10 mouse cellular contexts compared by ENCODE assay signal in genomic region chr5:45529696-45530095, GRCm38 (mm10). TPM values are rescaled to one million over a fixed set of nuclear protein-coding genes. Genes with fewer than 3 reads are reported as not detected.
A peak's percentile ranks its signal among the peaks of the same experiment; 100 is the strongest.
DNase-seq lines count a peak whose midpoint lies in the region; ATAC-seq and TF ChIP-seq lines count a peak whose summit lies in the region.
"Had no signal": no experiment of that assay in that cellular context is flagged by ENCODE, and none has a peak within 500 bp of the region (broad histone marks: within the 10 kb centered on the region; RNA-seq: fewer than 3 reads in every experiment).

No protein-coding gene starts in this region.

- TF ChIP-seq CTCF in brain, embryonic 14.5 days (IDR thresholded peaks at IDR 0.05; ENCODE audit: borderline replicate concordance, extremely low read depth, insufficient read depth, insufficient read length): no peak

- no peaks in the 10 kb centered on the region for H3K27me3 ChIP-seq in liver, embryonic 13.5 days
- no peaks in the 10 kb centered on the region for H3K27me3 ChIP-seq in liver, embryonic 11.5 days (replicated peaks; ENCODE audit: control insufficient read depth, insufficient read depth, low read length)
- H3K27me3 ChIP-seq: embryonic facial prominence, embryonic 13.5 days had no signal

- in situ Hi-C loops in ES-E14 (cut with MboI; ENCODE audit: low sequenced_read_pairs in 2 of 2, unreplicated experiment in 2 of 2): no loop called here

- TF ChIP-seq POLR2A in brain, embryonic 14.5 days (IDR thresholded peaks at IDR 0.05; ENCODE audit: borderline replicate concordance, extremely low read depth, insufficient read depth, insufficient read length, poor library complexity, severe bottlenecking): no peak

- DNase-seq in liver, embryonic 13.5 days: peak; percentile 20
- no peak for DNase-seq in liver, embryonic 11.5 days (ENCODE audit: low spot score)
- peak; percentile 50 for DNase-seq in ES-E14 (ENCODE audit: low read depth, low spot score)
- DNase-seq in brain, embryonic 14.5 days (ENCODE audit: low read depth): peak; percentile 5
- peak; percentile 7 for DNase-seq in lung, postnatal 36 days
- DNase-seq in spleen, adult 18-20 months: no peak
- DNase-seq in cerebellum, postnatal 4 days (ENCODE audit: low spot score in 2 of 2): no peak
- DNase-seq: right cerebral cortex, postnatal 25 days had no signal

- peaks cover 46% of the 10 kb centered on the region for H3K36me3 ChIP-seq in liver, embryonic 13.5 days
- H3K36me3 ChIP-seq in liver, embryonic 11.5 days (ENCODE audit: control insufficient read depth, insufficient read depth, low read length): peaks cover 14% of the 10 kb centered on the region; the same call in 1 of the 2 replicates
- H3K36me3 ChIP-seq in ES-E14 (ENCODE audit: control insufficient read depth, insufficient read depth, low read length, poor library complexity, severe bottlenecking): peaks cover 26% of the 10 kb centered on the region

- no peak overlapping the region for H3K27ac ChIP-seq in liver, embryonic 13.5 days
- no peak overlapping the region for H3K27ac ChIP-seq in liver, embryonic 11.5 days (ENCODE audit: low read depth, low read length)
- no peak overlapping the region for H3K27ac ChIP-seq in ES-E14 (ENCODE audit: insufficient read depth, low read depth, low read length, poor library complexity, severe bottlenecking)
- H3K27ac ChIP-seq: embryonic facial prominence, embryonic 13.5 days; layer of hippocampus, adult 2 months had no signal

- H3K4me2 ChIP-seq in liver, embryonic 13.5 days: no peak overlapping the region
- H3K4me2 ChIP-seq in liver, embryonic 11.5 days: no peak overlapping the region
- H3K4me2 ChIP-seq: embryonic facial prominence, embryonic 13.5 days had no signal

- WGBS in liver, embryonic 13.5 days (ENCODE audit: insufficient replicate concordance): 72% methylated on average over 3 of the region's 3 CpGs
- WGBS in liver, embryonic 11.5 days: 77% methylated on average over 3 of the region's 3 CpGs

- H3K9ac ChIP-seq in liver, embryonic 13.5 days: no peak overlapping the region
- H3K9ac ChIP-seq in liver, embryonic 11.5 days (ENCODE audit: low read depth, low read length): no peak overlapping the region
- H3K9ac ChIP-seq in ES-E14 (ENCODE audit: insufficient read depth, low read depth, low read length, poor library complexity, severe bottlenecking): no peak overlapping the region
- H3K9ac ChIP-seq: embryonic facial prominence, embryonic 13.5 days had no signal

- no peak overlapping the region for H3K4me3 ChIP-seq in liver, embryonic 13.5 days (replicated peaks)
- no peak overlapping the region for H3K4me3 ChIP-seq in liver, embryonic 11.5 days (ENCODE audit: low read depth, low read length)
- H3K4me3 ChIP-seq in ES-E14 (ENCODE audit: insufficient read depth in 1 of 2, low read depth in 1 of 2, low read length in 2 of 2, poor library complexity in 1 of 2, severe bottlenecking in 1 of 2): no peak overlapping the region
- H3K4me3 ChIP-seq: embryonic facial prominence, embryonic 13.5 days; layer of hippocampus, adult 2 months had no signal

- H3K9me3 ChIP-seq in liver, embryonic 13.5 days (replicated peaks): no peaks in the 10 kb centered on the region
- no peaks in the 10 kb centered on the region for H3K9me3 ChIP-seq in liver, embryonic 11.5 days (ENCODE audit: control insufficient read depth, low read length)
- H3K9me3 ChIP-seq in ES-E14 (ENCODE audit: control insufficient read depth, insufficient read depth, low read depth, low read length): no peaks in the 10 kb centered on the region
- H3K9me3 ChIP-seq: embryonic facial prominence, embryonic 13.5 days had no signal

- ATAC-seq in liver, embryonic 13.5 days (ENCODE audit: low read depth): no peak
- no peak for ATAC-seq in liver, embryonic 11.5 days (replicated peaks; ENCODE audit: low FRiP score)

- no peaks in the 10 kb centered on the region for H3K4me1 ChIP-seq in liver, embryonic 13.5 days (replicated peaks)
- no peaks in the 10 kb centered on the region; the same call in 1 of the 2 replicates for H3K4me1 ChIP-seq in liver, embryonic 11.5 days (replicated peaks; ENCODE audit: control insufficient read depth, insufficient read depth, low read length)
- peaks cover 0 to 3% of the 10 kb centered on the region in 2 experiments; a peak in 1 of 4 replicates for H3K4me1 ChIP-seq in ES-E14 (ENCODE audit: control insufficient read depth in 2 of 2, insufficient read depth in 2 of 2, low read length in 2 of 2, poor library complexity in 1 of 2)

TF ChIP-seq in ES-E14, 5 proteins besides CTCF, POLR2A, EP300 and RAD21:
- TF ChIP-seq ZC3H11A (IDR thresholded peaks at IDR 0.05; ENCODE audit: borderline replicate concordance, low read depth, low read length): no peak
- TF ChIP-seq CHD2 (IDR thresholded peaks at IDR 0.05; ENCODE audit: low read depth, low read length): no peak
- TF ChIP-seq MAFK (IDR thresholded peaks at IDR 0.05; ENCODE audit: insufficient read depth, low read depth, low read length): no peak
- TF ChIP-seq HCFC1 (IDR thresholded peaks at IDR 0.05; ENCODE audit: borderline replicate concordance, insufficient read depth, low read length): no peak
- TF ChIP-seq ZNF384 (IDR thresholded peaks at IDR 0.05; ENCODE audit: low read depth, low read length): no peak

RNA-seq across cellular contexts. Expression of gene Med28, which starts 9.7 kb away (rescaled TPM):
- polyA plus RNA-seq in liver, embryonic 13.5 days (2015; fragmentation: Nextera tagmentation; extraction: Ambion mirVana): 129 and 133 TPM in 2 replicates
- 184 and 198 TPM in 2 replicates for polyA plus RNA-seq in liver, embryonic 11.5 days (2014; fragmentation: Nextera tagmentation; extraction: Ambion mirVana)
- total RNA-seq in ES-E14 (2012; rRNA removed): 110 and 122 TPM in 2 replicates
- 133 and 165 TPM in 2 replicates for polyA plus RNA-seq in brain, embryonic 14.5 days (2012; rRNA removed)

RNA-seq across cellular contexts. Expression of gene Lap3, which starts 36.5 kb away (rescaled TPM):
- polyA plus RNA-seq in liver, embryonic 13.5 days (2015; fragmentation: Nextera tagmentation; extraction: Ambion mirVana): 55.3 and 65.7 TPM in 2 replicates
- 112 and 115 TPM in 2 replicates for polyA plus RNA-seq in liver, embryonic 11.5 days (2014; fragmentation: Nextera tagmentation; extraction: Ambion mirVana)
- 178 and 192 TPM in 2 replicates for total RNA-seq in ES-E14 (2012; rRNA removed)
- polyA plus RNA-seq in brain, embryonic 14.5 days (2012; rRNA removed): 20.1 and 20.5 TPM in 2 replicates

Comparison
In these comparisons a context has a peak if more than half of its experiments do, and no peak if none do; other contexts are left out.
1. DNase-seq: peak in liver, embryonic 13.5 days (single experiment), ES-E14 (single experiment), brain, embryonic 14.5 days (single experiment) and lung, postnatal 36 days (single experiment); none in liver, embryonic 11.5 days (single experiment), spleen, adult 18-20 months (0 of 2) and cerebellum, postnatal 4 days (0 of 2).